Mouse (Mus musculus): ENCODE measurements at regions not wholly inside any gene's neighbourhood (a gene's known extent, or its start where the extent isn't known, plus 50 kb on each side); places are given as distances from the start of the nearest gene placed in this dataset.

- no peak for TF ChIP-seq CTCF (conservative IDR thresholded peaks at IDR 0.05; ENCODE audit: low read length)
- TF ChIP-seq NANOG (IDR thresholded peaks at IDR 0.05; ENCODE audit: borderline replicate concordance, low read length): no peak
Observed at GRCm38 (mm10) chr2:128232027-128232426, 106.2 kb downstream of the Bcl2l11 start.

Data from E14TG2a.4 (cell line).